Mouse (Mus musculus) adrenal gland, postnatal 14 days (tissue): ENCODE data around the gene Ndufb5. TPM values are rescaled to one million over a fixed set of nuclear protein-coding genes. Genes with fewer than 3 reads are reported as not detected.
"Not testable (repeated sequence)": the region's sequence is repeated elsewhere in the genome, so short reads cannot be mapped to it uniquely, and the experiment has no call there.

ENCODE experiments used
- DNase-seq: peaks from one replicate; pipeline ENCODE4 v3.0.0; 2021; ENCODE audit warnings: mixed read lengths
- total RNA-seq: library from RNA; stranded (reverse); gene quantifications from 2 replicates; pipeline ENCODE4 v1.2.3, GENCODE M21; 2021

Gene Ndufb5
- total RNA-seq, 1 experiment from 2014 or later: 503 TPM

DNA sequence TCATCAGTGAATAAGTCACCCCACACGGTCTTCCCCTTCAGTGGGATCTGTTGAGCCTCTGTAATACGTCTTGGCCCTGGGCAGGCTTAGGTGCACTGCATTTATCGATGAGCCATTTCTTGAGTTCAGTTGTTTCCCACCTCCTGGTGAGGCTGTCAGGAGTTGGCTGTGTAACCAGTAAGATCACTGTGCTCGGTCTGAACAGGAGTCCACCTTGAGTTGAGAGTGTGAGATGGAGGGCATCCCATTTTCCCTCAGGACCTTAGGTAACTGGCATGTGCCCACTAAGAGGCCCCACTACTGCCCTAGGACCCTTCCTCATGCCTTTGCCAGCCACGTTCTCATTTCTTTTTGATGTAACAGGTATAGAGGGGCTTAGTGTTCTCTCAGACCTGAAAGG, 10.8 kb upstream of the Ndufb5 start:
- no peak for DNase-seq

DNA sequence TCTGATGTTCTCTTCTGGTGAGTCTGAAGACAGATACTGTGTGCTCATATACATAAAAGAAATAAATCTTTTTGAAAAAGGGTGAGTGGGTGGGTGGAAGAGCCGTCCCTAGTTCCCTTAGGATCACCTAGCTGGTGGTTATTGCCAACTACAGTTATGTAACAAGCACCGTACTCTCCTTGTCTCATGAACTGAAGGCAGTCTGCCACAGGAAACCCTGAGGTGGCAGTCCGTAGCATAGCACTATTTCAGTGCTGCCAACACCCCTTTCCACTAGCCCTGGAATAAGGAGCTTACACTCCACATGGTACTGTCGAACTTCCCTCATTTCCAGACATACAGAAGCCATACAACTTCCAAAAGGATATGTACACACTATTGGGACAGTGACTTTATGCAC, 8.9 kb upstream of the Ndufb5 start:
- no peak for DNase-seq

DNA sequence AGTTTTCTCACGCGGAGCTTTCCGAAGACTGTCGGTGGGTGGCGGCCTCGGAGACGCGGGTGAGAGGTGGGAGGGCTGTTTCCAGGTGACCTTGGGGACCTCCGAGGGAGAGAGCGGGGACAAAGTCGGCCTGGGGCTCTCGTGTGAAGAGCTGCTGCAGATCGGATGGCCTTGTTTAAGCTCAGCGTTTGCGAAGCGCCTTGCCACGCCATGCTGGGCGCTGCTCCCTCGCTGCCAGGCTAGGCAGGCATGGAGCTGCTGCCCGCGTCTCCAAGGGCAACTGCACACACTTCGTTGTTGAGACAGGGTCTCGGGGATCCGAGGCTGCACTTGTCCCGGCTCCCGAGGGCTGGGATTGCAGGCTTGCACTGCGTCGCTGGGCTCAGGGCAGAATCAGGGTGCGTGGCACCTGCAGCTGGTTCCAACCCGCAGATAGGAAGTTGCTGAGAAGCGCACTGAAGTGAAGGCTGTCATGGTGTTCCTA, 424 bp downstream of the Ndufb5 start, which contains the start of gene Mrpl47:
Gene Mrpl47, minus strand, starts transcription at position 434 of the 484 bp plus-strand sequence.
- DNase-seq: no peak

DNA sequence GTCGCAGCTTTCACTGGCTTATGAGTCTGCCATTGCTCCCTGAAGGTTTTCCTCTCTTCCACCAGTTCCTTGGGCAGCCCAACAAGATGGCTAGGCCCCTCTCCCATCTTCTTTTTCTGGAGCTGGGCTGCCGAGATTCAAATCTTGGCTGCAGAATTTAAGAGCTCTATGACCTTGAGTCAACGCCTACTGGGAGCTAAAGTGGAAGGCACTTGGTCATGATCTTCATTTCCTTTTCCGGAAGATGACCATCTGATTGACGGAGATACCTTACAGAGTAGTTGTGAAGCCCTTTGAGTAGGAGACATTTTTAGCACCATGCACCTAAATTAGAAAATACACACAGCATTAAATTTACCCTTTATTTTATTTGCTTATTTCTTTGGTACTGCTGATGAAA, 1.8 kb downstream of the Ndufb5 start:
- no peak for DNase-seq

DNA sequence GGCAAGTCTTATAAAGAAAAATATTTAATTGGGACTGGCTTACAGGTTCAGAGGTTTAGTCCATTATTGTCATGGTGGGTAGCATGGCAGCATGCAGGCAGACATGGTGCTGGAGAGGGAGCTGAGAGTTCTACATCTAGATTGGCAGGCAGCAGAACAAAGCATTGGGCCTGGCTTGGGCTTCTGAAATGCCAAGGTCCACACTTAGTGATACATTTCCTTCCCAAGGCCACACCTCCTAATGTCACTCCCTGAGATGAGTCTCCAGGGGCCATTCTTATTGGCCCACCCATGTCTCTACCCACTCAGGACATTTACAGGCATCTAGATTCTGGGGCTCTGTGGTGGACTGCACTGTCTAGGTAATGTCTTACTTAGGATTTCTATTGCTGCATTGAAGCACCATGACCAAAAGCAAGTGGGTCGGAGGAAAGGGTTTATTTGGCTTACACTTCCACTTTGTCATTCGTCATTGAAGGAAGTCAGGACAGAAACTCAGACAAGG, 5.5 kb downstream of the Ndufb5 start:
- peak; percentile 54 for DNase-seq

DNA sequence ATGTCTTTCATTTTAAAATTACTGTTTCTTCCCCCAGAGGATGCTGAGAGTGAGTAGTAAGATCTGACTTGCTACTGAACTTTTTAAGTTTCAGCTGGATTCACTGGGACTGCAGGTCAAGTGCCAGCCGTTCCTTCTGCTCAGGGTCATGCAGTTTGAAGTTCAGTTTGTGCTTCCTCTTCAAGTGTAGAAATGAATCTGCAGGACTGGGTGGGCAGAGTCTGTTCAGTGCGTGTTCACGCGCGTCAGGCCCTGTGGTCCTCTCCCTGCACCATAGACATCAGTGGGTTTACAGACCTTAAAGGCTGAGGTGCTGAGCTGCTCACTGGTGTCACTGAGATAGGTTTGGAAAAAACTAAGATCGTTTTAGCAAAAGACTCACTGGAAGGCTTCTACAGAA, 8.2 kb downstream of the Ndufb5 start:
- no peak for DNase-seq

DNA sequence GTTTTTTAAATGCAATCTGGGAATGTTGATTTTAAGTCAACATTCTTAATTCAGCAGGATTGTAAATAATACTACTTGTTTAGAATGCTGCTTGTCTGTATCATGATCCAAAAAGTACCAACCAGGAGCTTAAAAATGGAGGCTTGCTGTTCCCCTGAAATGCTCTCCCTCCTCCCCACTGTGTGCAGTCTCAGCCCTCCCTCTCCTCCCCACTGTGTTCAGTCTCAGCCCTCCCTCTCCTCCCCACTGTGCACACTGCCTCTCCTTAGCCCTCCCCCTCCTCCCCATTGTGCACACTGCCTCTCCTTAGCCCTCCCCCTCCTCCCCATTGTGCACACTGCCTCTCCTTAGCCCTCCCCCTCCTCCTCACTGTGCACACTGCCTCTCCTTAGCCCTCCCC, 8.6 kb downstream of the Ndufb5 start:
- DNase-seq: not testable (repeated sequence)

DNA sequence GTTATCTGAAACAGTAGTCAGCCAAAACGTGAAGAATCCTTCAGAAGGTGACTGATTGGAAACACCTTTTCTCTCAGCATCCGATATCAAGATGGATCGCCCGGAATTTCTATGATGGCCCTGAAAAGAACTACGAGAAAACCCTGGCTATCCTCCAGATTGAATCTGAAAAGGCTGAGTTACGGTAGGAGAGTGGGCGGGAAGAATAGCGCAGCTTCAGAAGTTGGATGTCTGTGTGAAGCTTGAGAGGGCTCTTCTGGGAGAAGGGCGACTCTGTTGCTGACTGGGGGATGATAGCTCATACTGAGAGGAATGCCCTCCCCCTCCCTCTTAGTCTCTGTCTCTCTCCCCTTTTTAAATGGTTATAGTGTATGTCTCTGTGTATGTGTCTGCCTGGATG, 11.6 kb downstream of the Ndufb5 start:
- no peak for DNase-seq

DNA sequence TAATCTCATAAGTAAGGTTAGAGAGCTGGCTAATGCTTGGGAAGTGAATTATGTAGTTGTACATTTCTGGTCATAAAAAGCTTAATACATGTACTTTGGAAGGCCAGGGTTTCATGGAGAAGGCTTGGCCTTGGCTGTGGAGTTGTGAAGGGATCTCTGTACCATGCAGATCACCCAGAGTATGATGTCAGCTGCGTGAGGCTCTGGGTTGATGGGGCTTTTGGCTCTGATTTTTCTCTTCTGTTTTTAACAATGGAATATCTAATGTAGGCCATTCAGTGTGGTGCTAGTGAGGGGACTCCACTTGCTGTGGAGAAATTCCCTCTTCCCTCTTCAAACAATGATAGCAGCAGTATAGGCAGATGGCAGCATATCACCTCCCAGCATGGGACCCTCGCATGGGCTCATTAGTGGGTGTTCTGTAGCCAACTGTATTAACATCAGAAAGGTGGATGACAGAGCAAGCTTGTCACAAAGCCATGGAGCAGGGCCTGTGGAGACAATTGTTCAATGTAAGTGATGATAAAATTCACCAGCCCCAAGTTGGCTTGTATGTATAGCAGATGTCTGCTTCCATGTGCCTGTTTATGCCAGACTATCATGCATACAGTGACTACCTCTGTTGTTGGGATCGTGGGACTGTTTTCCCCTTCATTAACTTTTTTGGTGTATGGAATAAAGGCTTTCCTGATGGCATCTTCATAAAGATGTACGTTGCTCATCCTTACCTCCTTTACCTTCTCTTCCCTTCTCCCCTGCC, 13.2 kb downstream of the Ndufb5 start:
- no peak for DNase-seq

DNA sequence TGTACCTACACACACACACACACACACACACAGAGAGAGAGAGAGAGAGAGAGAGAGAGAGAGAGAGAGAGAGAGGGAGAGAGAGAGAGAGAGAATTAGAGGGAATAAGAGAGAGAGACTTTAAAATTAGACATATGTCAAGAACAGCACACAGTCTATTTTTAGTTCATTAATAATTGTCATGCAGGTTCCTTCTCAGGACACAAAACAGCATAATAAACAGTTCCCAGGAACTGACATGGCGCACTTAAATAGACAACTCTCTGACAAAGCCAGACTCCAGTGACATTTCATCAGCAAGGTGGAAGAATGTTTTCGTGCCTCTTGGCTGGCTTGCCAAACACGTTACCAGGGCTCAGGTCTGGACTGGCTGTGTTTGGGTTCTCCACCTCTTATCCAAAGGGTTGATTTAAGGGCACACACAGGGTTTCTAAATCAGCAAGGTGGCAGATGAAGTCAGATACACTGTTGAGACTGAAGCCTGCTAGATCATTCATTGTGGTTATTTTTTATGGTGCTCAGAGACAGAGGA, 17.7 kb downstream of the Ndufb5 start:
- no peak for DNase-seq

DNA sequence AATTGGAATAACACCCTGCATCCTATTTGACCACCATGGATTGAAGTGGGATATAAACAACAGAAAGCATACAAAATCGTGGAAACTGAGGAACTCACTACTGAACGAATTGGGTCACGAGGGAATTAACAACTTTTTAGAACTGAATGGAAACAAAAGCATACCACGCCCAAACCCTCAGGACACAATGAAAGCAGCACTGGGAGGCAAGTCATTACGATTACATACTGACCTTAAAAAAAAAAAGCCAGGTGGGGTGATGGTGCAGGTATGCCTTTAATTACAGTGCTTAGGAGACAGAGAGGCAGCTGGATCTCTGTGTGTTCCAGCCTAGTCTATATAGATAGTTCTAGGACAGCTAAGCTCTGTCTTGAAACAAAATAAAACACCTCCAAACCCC, 22.4 kb downstream of the Ndufb5 start:
- DNase-seq: no peak

DNA sequence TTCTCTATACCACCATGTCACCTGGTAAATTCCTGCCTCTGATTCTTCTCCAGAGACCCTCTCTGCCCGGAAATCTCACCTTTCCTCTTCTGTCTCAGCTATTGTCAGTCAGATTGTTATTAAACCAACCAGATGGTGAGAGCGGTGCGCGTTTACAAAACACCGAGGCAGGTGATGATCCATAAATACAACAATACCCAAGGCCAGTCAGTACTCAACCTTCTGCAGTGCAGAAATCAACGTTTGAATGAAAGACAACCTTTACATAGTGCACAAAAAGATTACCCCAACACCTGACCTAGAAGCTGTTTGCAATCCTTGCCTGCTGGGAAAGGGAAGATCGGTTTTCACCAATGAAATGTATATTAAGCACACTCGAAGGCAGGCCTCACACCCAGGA, 26.2 kb downstream of the Ndufb5 start:
- no peak for DNase-seq

DNA sequence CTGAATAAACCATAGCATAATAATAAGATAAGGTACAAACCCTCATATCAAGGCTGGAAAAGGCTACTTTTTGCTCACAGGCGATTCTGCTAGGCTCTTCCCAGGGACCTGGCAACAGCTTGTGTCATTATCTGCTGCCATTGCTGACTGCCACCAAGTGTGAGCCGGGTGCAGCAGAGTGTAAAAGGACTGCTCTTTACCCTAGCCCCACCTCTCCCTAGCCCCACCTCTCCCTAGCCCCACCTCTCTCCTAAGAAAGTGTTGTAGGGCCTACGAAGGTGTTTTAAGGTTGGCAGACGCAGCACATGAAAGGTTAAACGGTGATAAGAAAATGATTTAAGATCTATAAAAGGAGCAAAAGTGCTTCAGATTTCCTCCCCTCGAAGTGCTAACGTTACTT, 27.1 kb downstream of the Ndufb5 start:
- no peak for DNase-seq

DNA sequence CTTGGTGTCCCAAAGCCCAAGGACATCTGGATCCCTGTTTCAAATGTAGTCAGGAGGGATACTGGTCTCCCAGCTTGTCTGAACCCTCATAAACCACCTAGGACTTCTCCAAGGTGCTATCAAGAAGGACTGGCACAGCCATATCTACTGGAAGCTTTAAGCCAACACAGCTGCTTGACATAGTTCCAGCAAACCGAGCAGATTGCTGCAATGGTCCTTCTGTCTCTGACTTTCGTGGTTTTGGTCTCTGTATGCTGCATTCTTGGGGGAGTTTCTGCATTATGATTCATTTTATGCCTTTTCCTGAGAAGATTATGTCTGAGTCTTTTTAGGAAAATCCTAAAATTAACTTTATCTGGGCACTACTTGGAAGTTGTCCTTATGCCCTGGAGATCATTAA, 34.0 kb downstream of the Ndufb5 start:
- DNase-seq: no peak

Other genes starting within 250 kb of the Ndufb5 start
- gene Kcnmb3, start 244.8 kb upstream of the Ndufb5 start, total RNA-seq: 0.26 and 0.90 TPM in 2 replicates
- gene Zfp639, start 226.7 kb upstream of the Ndufb5 start, total RNA-seq: 37.0 and 38.9 TPM in 2 replicates
- 73.9 and 92.5 TPM in 2 replicates for gene Mfn1, start 207.5 kb upstream of the Ndufb5 start, total RNA-seq
- gene Gnb4, start 120.4 kb upstream of the Ndufb5 start, total RNA-seq: 43.7 and 44.4 TPM in 2 replicates
- gene Actl6a, start 30.7 kb upstream of the Ndufb5 start, total RNA-seq: 44.5 and 45.2 TPM in 2 replicates
- 38.0 and 45.0 TPM in 2 replicates for gene Mrpl47, start 615 bp downstream of the Ndufb5 start, total RNA-seq
- gene Usp13, start 80.6 kb downstream of the Ndufb5 start, total RNA-seq: 2.7 and 4.3 TPM in 2 replicates